Mouse (Mus musculus): ENCODE measurements around the gene Dpyd.

The Dpyd gene

GRCm38 (mm10) chr3:119361555-119362385 is 799.8 kb downstream of the Dpyd start:
- no peak for DNase-seq (ENCODE audit: low spot score)

- DNase-seq (ENCODE audit: low spot score): no peak
Measured at GRCm38 (mm10) chr3:119362392-119362791, 800.5 kb downstream of the Dpyd start.

GRCm38 (mm10) chr3:119368931-119369330 is 807.0 kb downstream of the Dpyd start:
- DNase-seq (ENCODE audit: low spot score): no peak

- no peak for DNase-seq (ENCODE audit: low spot score)
Measured at GRCm38 (mm10) chr3:119381119-119381518, 819.2 kb downstream of the Dpyd start.

- no peak for DNase-seq (ENCODE audit: low spot score)
Measured at GRCm38 (mm10) chr3:119382395-119382794, 820.5 kb downstream of the Dpyd start.

GRCm38 (mm10) chr3:119387332-119388105 is 825.6 kb downstream of the Dpyd start:
- DNase-seq (ENCODE audit: low spot score): no peak

- DNase-seq (ENCODE audit: low spot score): no peak
Measured at GRCm38 (mm10) chr3:119397205-119397604, 835.3 kb downstream of the Dpyd start.

GRCm38 (mm10) chr3:119402836-119403728 is 841.2 kb downstream of the Dpyd start:
- DNase-seq (ENCODE audit: low spot score): no peak

GRCm38 (mm10) chr3:119419087-119419709 is 857.3 kb downstream of the Dpyd start:
- DNase-seq (ENCODE audit: low spot score): no peak

- DNase-seq (ENCODE audit: low spot score): no peak
Measured at GRCm38 (mm10) chr3:119419745-119420144, 857.8 kb downstream of the Dpyd start.

- DNase-seq (ENCODE audit: low spot score): no peak
Measured at GRCm38 (mm10) chr3:119431339-119431738, 869.4 kb downstream of the Dpyd start.

- DNase-seq (ENCODE audit: low spot score): no peak
Measured at GRCm38 (mm10) chr3:119431757-119432156, 869.8 kb downstream of the Dpyd start.

- DNase-seq (ENCODE audit: low spot score): no peak
Measured at GRCm38 (mm10) chr3:119447559-119447958, 885.6 kb downstream of the Dpyd start.

- DNase-seq (ENCODE audit: low spot score): no peak
Measured at GRCm38 (mm10) chr3:119464073-119464472, 902.1 kb downstream of the Dpyd start.

- DNase-seq (ENCODE audit: low spot score): no peak
Measured at GRCm38 (mm10) chr3:119464479-119464878, 902.5 kb downstream of the Dpyd start.

GRCm38 (mm10) chr3:119467723-119468122 is 905.8 kb downstream of the Dpyd start:
- DNase-seq (ENCODE audit: low spot score): no peak

All from urinary bladder, postnatal 25 days (tissue).